Mouse (Mus musculus): ENCODE measurements around the gene Rac2. TPM values are rescaled to one million over a fixed set of nuclear protein-coding genes. Genes with fewer than 3 reads are reported as not detected.
A peak's percentile ranks its signal among the peaks of the same experiment; 100 is the strongest.

Rac2 gene
- polyA plus RNA-seq, 1 experiment from 2014 or later: 6.4 TPM

GRCm38 (mm10) chr15:78524163-78524562 is 48.4 kb downstream of the Rac2 start:
- no peaks in the 10 kb centered on the region; the same call in 1 of the 2 replicates for H3K4me1 ChIP-seq (replicated peaks; ENCODE audit: control insufficient read depth, insufficient read depth, low read length)
- H3K27me3 ChIP-seq (ENCODE audit: control insufficient read depth, insufficient read depth, low read length): no peaks in the 10 kb centered on the region
- H3K4me2 ChIP-seq (replicated peaks; ENCODE audit: low read depth, low read length): no peak overlapping the region
- no peak overlapping the region for H3K4me3 ChIP-seq (ENCODE audit: low read depth, low read length)
- no peak for ATAC-seq (ENCODE audit: low FRiP score)
- WGBS: 87% methylated on average over 5 of the region's 5 CpGs
- H3K36me3 ChIP-seq (ENCODE audit: control insufficient read depth, insufficient read depth, low read length): no peaks in the 10 kb centered on the region
- no peaks in the 10 kb centered on the region for H3K9me3 ChIP-seq (ENCODE audit: control insufficient read depth, low read length)
- no peak overlapping the region for H3K27ac ChIP-seq (ENCODE audit: low read depth, low read length)
- H3K9ac ChIP-seq (ENCODE audit: low read depth, low read length): no peak overlapping the region
- no peak for DNase-seq (ENCODE audit: low spot score)

- DNase-seq (ENCODE audit: low spot score) (no peak), ATAC-seq (ENCODE audit: low FRiP score) (no peak)
- Histone ChIP-seq H3K9ac (ENCODE audit: low read depth, low read length) (no peak overlapping the region), H3K27me3 (ENCODE audit: control insufficient read depth, insufficient read depth, low read length) (no peaks in the 10 kb centered on the region), H3K9me3 (ENCODE audit: control insufficient read depth, low read length) (no peaks in the 10 kb centered on the region), H3K27ac (ENCODE audit: low read depth, low read length) (no peak overlapping the region), H3K4me2 (replicated peaks; ENCODE audit: low read depth, low read length) (no peak overlapping the region), H3K4me3 (ENCODE audit: low read depth, low read length) (no peak overlapping the region), H3K36me3 (ENCODE audit: control insufficient read depth, insufficient read depth, low read length) (no peaks in the 10 kb centered on the region), H3K4me1 (replicated peaks; ENCODE audit: control insufficient read depth, insufficient read depth, low read length) (no peaks in the 10 kb centered on the region; the same call in 1 of the 2 replicates)
- 84% methylated on average over 6 of the region's 6 CpGs for whole genome bisulfite sequencing
Observed at GRCm38 (mm10) chr15:78521892-78522291, 50.7 kb downstream of the Rac2 start.

GRCm38 (mm10) chr15:78521331-78521730 is 51.3 kb downstream of the Rac2 start:
- no peak for DNase-seq (ENCODE audit: low spot score)
- WGBS: 73% methylated on average over 8 of the region's 8 CpGs
- no peak overlapping the region for H3K4me3 ChIP-seq (ENCODE audit: low read depth, low read length)

GRCm38 (mm10) chr15:78520112-78520715 is 52.4 kb downstream of the Rac2 start:
- no peak for DNase-seq (ENCODE audit: low spot score)
- Histone ChIP-seq H3K36me3 (ENCODE audit: control insufficient read depth, insufficient read depth, low read length) (no peaks in the 10 kb centered on the region), H3K9ac (ENCODE audit: low read depth, low read length) (no peak overlapping the region), H3K4me1 (replicated peaks; ENCODE audit: control insufficient read depth, insufficient read depth, low read length) (no peaks in the 10 kb centered on the region; the same call in 1 of the 2 replicates), H3K9me3 (ENCODE audit: control insufficient read depth, low read length) (no peaks in the 10 kb centered on the region), H3K27ac (ENCODE audit: low read depth, low read length) (no peak overlapping the region), H3K4me2 (replicated peaks; ENCODE audit: low read depth, low read length) (no peak overlapping the region), H3K27me3 (ENCODE audit: control insufficient read depth, insufficient read depth, low read length) (no peaks in the 10 kb centered on the region), H3K4me3 (ENCODE audit: low read depth, low read length) (no peak overlapping the region)
- WGBS: 76% methylated on average over 13 of the region's 13 CpGs
- no peak for ATAC-seq (ENCODE audit: low FRiP score)

More at GRCm38 (mm10) chr15:78521331-78521730, 51.3 kb downstream of the Rac2 start:
- Histone ChIP-seq H3K4me1 (replicated peaks; ENCODE audit: control insufficient read depth, insufficient read depth, low read length) (no peaks in the 10 kb centered on the region; the same call in 1 of the 2 replicates), H3K4me2 (replicated peaks; ENCODE audit: low read depth, low read length) (no peak overlapping the region), H3K27ac (ENCODE audit: low read depth, low read length) (no peak overlapping the region), H3K9ac (ENCODE audit: low read depth, low read length) (no peak overlapping the region), H3K9me3 (ENCODE audit: control insufficient read depth, low read length) (no peaks in the 10 kb centered on the region), H3K36me3 (ENCODE audit: control insufficient read depth, insufficient read depth, low read length) (no peaks in the 10 kb centered on the region), H3K27me3 (ENCODE audit: control insufficient read depth, insufficient read depth, low read length) (no peaks in the 10 kb centered on the region)
- ATAC-seq (ENCODE audit: low FRiP score): no peak

- no peak for ATAC-seq (ENCODE audit: low FRiP score)
Observed at GRCm38 (mm10) chr15:78518221-78518620, 54.4 kb downstream of the Rac2 start.

GRCm38 (mm10) chr15:78515759-78516158 is 56.8 kb downstream of the Rac2 start:
- Histone ChIP-seq H3K9ac (ENCODE audit: low read depth, low read length) (no peak overlapping the region), H3K4me1 (replicated peaks; ENCODE audit: control insufficient read depth, insufficient read depth, low read length) (no peaks in the 10 kb centered on the region), H3K4me2 (replicated peaks; ENCODE audit: low read depth, low read length) (no peak overlapping the region), H3K4me3 (ENCODE audit: low read depth, low read length) (no peak overlapping the region), H3K27me3 (ENCODE audit: control insufficient read depth, insufficient read depth, low read length) (no peaks in the 10 kb centered on the region), H3K9me3 (ENCODE audit: control insufficient read depth, low read length) (no peaks in the 10 kb centered on the region), H3K27ac (ENCODE audit: low read depth, low read length) (no peak overlapping the region), H3K36me3 (ENCODE audit: control insufficient read depth, insufficient read depth, low read length) (no peaks in the 10 kb centered on the region)
- ATAC-seq (ENCODE audit: low FRiP score): no peak
- no peak for DNase-seq (ENCODE audit: low spot score)
- WGBS: 84% methylated on average over 6 of the region's 6 CpGs

More at GRCm38 (mm10) chr15:78518221-78518620, 54.4 kb downstream of the Rac2 start:
- 73% methylated on average over 7 of the region's 7 CpGs for WGBS
- H3K9me3 ChIP-seq (ENCODE audit: control insufficient read depth, low read length): no peaks in the 10 kb centered on the region
- no peaks in the 10 kb centered on the region for H3K27me3 ChIP-seq (ENCODE audit: control insufficient read depth, insufficient read depth, low read length)
- no peak overlapping the region for H3K4me3 ChIP-seq (ENCODE audit: low read depth, low read length)
- H3K9ac ChIP-seq (ENCODE audit: low read depth, low read length): no peak overlapping the region
- H3K4me2 ChIP-seq (replicated peaks; ENCODE audit: low read depth, low read length): no peak overlapping the region
- no peak overlapping the region for H3K27ac ChIP-seq (ENCODE audit: low read depth, low read length)
- no peak for DNase-seq (ENCODE audit: low spot score)
- no peaks in the 10 kb centered on the region for H3K36me3 ChIP-seq (ENCODE audit: control insufficient read depth, insufficient read depth, low read length)
- H3K4me1 ChIP-seq (replicated peaks; ENCODE audit: control insufficient read depth, insufficient read depth, low read length): no peaks in the 10 kb centered on the region

GRCm38 (mm10) chr15:78514393-78515146 is 58.0 kb downstream of the Rac2 start:
- no peaks in the 10 kb centered on the region for H3K9me3 ChIP-seq (ENCODE audit: control insufficient read depth, low read length)
- peak; percentile 84 for DNase-seq (ENCODE audit: low spot score)
- no peak overlapping the region for H3K4me2 ChIP-seq (replicated peaks; ENCODE audit: low read depth, low read length)
- H3K27ac ChIP-seq (ENCODE audit: low read depth, low read length): no peak overlapping the region
- WGBS: 28% methylated on average over 7 of the region's 7 CpGs
- peaks cover 3% of the 10 kb centered on the region; the same call in 1 of the 2 replicates for H3K4me1 ChIP-seq (replicated peaks; ENCODE audit: control insufficient read depth, insufficient read depth, low read length)
- no peak overlapping the region for H3K4me3 ChIP-seq (ENCODE audit: low read depth, low read length)
- H3K27me3 ChIP-seq (ENCODE audit: control insufficient read depth, insufficient read depth, low read length): no peaks in the 10 kb centered on the region
- no peak overlapping the region for H3K9ac ChIP-seq (ENCODE audit: low read depth, low read length)
- no peak for ATAC-seq (ENCODE audit: low FRiP score)
- H3K36me3 ChIP-seq (ENCODE audit: control insufficient read depth, insufficient read depth, low read length): no peaks in the 10 kb centered on the region

GRCm38 (mm10) chr15:78513019-78513418 is 59.6 kb downstream of the Rac2 start:
- Histone ChIP-seq H3K4me2 (replicated peaks; ENCODE audit: low read depth, low read length) (no peak overlapping the region), H3K9me3 (ENCODE audit: control insufficient read depth, low read length) (no peaks in the 10 kb centered on the region), H3K4me3 (ENCODE audit: low read depth, low read length) (no peak overlapping the region), H3K4me1 (replicated peaks; ENCODE audit: control insufficient read depth, insufficient read depth, low read length) (peaks cover 3% of the 10 kb centered on the region; the same call in 1 of the 2 replicates), H3K36me3 (ENCODE audit: control insufficient read depth, insufficient read depth, low read length) (no peaks in the 10 kb centered on the region), H3K9ac (ENCODE audit: low read depth, low read length) (no peak overlapping the region), H3K27me3 (ENCODE audit: control insufficient read depth, insufficient read depth, low read length) (no peaks in the 10 kb centered on the region), H3K27ac (ENCODE audit: low read depth, low read length) (no peak overlapping the region)
- no peak for ATAC-seq (ENCODE audit: low FRiP score)
- 88% methylated on average over 14 of the region's 14 CpGs for WGBS
- DNase-seq (ENCODE audit: low spot score): no peak

GRCm38 (mm10) chr15:78511951-78512350 is 60.6 kb downstream of the Rac2 start:
- no peak for DNase-seq (ENCODE audit: low spot score)
- H3K27ac ChIP-seq (ENCODE audit: low read depth, low read length): no peak overlapping the region

More at GRCm38 (mm10) chr15:78511951-78512350, 60.6 kb downstream of the Rac2 start:
- ATAC-seq (ENCODE audit: low FRiP score): no peak
- Histone ChIP-seq H3K27me3 (ENCODE audit: control insufficient read depth, insufficient read depth, low read length) (no peaks in the 10 kb centered on the region), H3K9me3 (ENCODE audit: control insufficient read depth, low read length) (no peaks in the 10 kb centered on the region), H3K9ac (ENCODE audit: low read depth, low read length) (no peak overlapping the region), H3K4me3 (ENCODE audit: low read depth, low read length) (no peak overlapping the region), H3K4me1 (replicated peaks; ENCODE audit: control insufficient read depth, insufficient read depth, low read length) (peaks cover 3% of the 10 kb centered on the region; the same call in 1 of the 2 replicates), H3K36me3 (ENCODE audit: control insufficient read depth, insufficient read depth, low read length) (no peaks in the 10 kb centered on the region), H3K4me2 (replicated peaks; ENCODE audit: low read depth, low read length) (no peak overlapping the region)
- 82% methylated on average over 7 of the region's 7 CpGs for WGBS
